Mouse (Mus musculus) liver, adult 2 months (tissue): ENCODE results near the gene Epo.

Source experiments
- CTCF ChIP-seq: fragments of 200-500 bp; IDR thresholded peaks from 2 replicates; pipeline ENCODE4 v1.5.1; 2011; ENCODE audit warnings: low read depth, low read length, control low read depth
- POLR2A ChIP-seq: fragments of 200-500 bp; IDR thresholded peaks from 2 replicates; pipeline ENCODE4 v1.6.1; 2011; ENCODE audit warnings: low read length, control low read depth; ENCODE audit not compliant: insufficient read depth; ENCODE audit errors: extremely low read depth

DNA sequence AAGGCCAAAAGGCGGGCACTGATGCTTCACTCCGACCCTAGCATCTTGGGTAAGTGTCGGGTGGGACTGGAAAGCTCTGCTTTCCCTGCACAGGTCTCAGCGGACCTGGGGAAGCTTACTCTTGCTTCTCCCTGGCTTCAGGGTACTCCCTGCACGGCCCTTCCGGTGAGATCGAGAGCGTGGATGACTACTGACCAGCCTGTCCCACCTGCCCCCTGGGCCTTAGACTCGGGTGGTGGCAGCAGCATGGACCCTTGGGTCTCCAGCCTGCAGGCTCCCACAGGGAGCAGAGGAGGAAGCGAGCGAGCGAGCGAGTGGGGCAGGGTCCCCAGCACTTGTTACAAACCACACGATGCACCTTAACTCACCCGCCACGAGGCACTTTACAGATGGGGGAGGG lies 7.5 kb downstream of the Epo start:
- TF ChIP-seq POLR2A (no peak), CTCF (no peak)
